Comparison of ENCODE assay signal across 17 mouse cellular contexts in the genomic region with DNA sequence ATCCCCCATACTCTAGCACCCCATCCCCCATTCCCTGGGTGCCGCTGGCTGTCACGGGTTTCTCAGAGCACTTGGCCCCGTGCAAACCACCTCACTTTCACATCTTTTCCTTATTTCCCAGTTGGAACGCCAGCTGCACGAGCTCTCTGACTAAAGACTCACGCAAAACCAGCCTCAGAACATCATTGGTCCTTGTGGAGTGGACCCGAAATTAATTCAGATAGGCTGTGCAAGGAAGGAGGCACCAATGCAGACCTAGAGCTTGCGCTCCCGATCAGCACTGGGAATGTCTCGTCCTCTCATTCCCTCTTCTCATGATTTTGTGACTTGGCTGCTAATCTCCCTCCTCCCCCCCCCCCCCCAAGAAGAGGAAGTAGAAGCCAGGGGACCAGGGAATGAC. TPM values are rescaled to one million over a fixed set of nuclear protein-coding genes. Genes with fewer than 3 reads are reported as not detected.
DNase-seq lines count a peak whose midpoint lies in the region; ATAC-seq and TF ChIP-seq lines count a peak whose summit lies in the region.
"Had no signal": no experiment of that assay in that cellular context is flagged by ENCODE, and none has a peak within 500 bp of the region (broad histone marks: within the 10 kb centered on the region; RNA-seq: fewer than 3 reads in every experiment).

No protein-coding gene starts in this region.

- DNase-seq in frontal cortex, postnatal 14 days (ENCODE audit: low spot score in 2 of 2): no peak
- peak; percentile 39 for DNase-seq in midbrain, embryonic 11.5 days (ENCODE audit: low spot score, missing footprints)
- no peak for DNase-seq in midbrain, postnatal 0 days (ENCODE audit: low spot score)
- DNase-seq: B cell, adult 2 months; cerebellum, adult 11 months; cerebellum, adult 18-20 months; cerebellum, adult 9-10 months; forebrain, postnatal 0 days had no signal

- no peak overlapping the region for H3K4me3 ChIP-seq in midbrain, embryonic 11.5 days (ENCODE audit: low read depth, low read length)
- H3K4me3 ChIP-seq in midbrain, postnatal 0 days (ENCODE audit: low read depth, low read length): no peak overlapping the region
- no peak overlapping the region for H3K4me3 ChIP-seq in olfactory bulb, adult 2 months (ENCODE audit: insufficient read depth, low read depth, low read length)
- H3K4me3 ChIP-seq in intestine, postnatal 0 days (ENCODE audit: low read depth, low read length): no peak overlapping the region
- H3K4me3 ChIP-seq: embryonic facial prominence, embryonic 10.5 days; embryonic facial prominence, embryonic 12.5 days; forebrain, embryonic 13.5 days; forebrain, embryonic 15.5 days had no signal

- H3K9me3 ChIP-seq in midbrain, embryonic 11.5 days (ENCODE audit: control insufficient read depth, low read length): no peaks in the 10 kb centered on the region
- no peaks in the 10 kb centered on the region for H3K9me3 ChIP-seq in midbrain, postnatal 0 days (ENCODE audit: low read length)
- H3K9me3 ChIP-seq in intestine, postnatal 0 days (ENCODE audit: control insufficient read depth): no peaks in the 10 kb centered on the region; the same call in 1 of the 2 replicates
- H3K9me3 ChIP-seq: embryonic facial prominence, embryonic 12.5 days; forebrain, embryonic 13.5 days; forebrain, embryonic 15.5 days had no signal

- no peak overlapping the region for H3K4me2 ChIP-seq in midbrain, embryonic 11.5 days
- no peak overlapping the region for H3K4me2 ChIP-seq in midbrain, postnatal 0 days (ENCODE audit: low read depth, low read length, poor library complexity, severe bottlenecking)
- no peak overlapping the region for H3K4me2 ChIP-seq in intestine, postnatal 0 days (replicated peaks; ENCODE audit: low read depth)
- H3K4me2 ChIP-seq: embryonic facial prominence, embryonic 12.5 days; forebrain, embryonic 13.5 days; forebrain, embryonic 15.5 days had no signal

- WGBS in midbrain, embryonic 11.5 days: 84% methylated on average over 10 of the region's 10 CpGs
- 84% methylated on average over 10 of the region's 10 CpGs for WGBS in midbrain, postnatal 0 days
- WGBS in olfactory bulb, adult 2 months: 54% methylated on average over 10 of the region's 10 CpGs
- WGBS in intestine, postnatal 0 days: 79% methylated on average over 10 of the region's 10 CpGs

- no peak overlapping the region for H3K27ac ChIP-seq in midbrain, embryonic 11.5 days (ENCODE audit: low read depth, low read length)
- H3K27ac ChIP-seq in midbrain, postnatal 0 days (ENCODE audit: low read depth, low read length): no peak overlapping the region
- peak overlapping the region; percentile 20; the same call in 1 of the 2 replicates for H3K27ac ChIP-seq in olfactory bulb, adult 2 months (ENCODE audit: insufficient read depth, low read depth, low read length)
- no peak overlapping the region for H3K27ac ChIP-seq in intestine, postnatal 0 days (ENCODE audit: low read depth, low read length)
- H3K27ac ChIP-seq: embryonic facial prominence, embryonic 10.5 days; embryonic facial prominence, embryonic 12.5 days; forebrain, embryonic 13.5 days; forebrain, embryonic 15.5 days had no signal

- TF ChIP-seq POLR2A in olfactory bulb, adult 2 months (IDR thresholded peaks at IDR 0.05; ENCODE audit: insufficient read depth, low read depth, low read length): no peak

- H3K27me3 ChIP-seq in midbrain, embryonic 11.5 days (ENCODE audit: control insufficient read depth, insufficient read depth, low read length): no peaks in the 10 kb centered on the region
- no peaks in the 10 kb centered on the region for H3K27me3 ChIP-seq in midbrain, postnatal 0 days (ENCODE audit: insufficient read depth, low read length)
- no peaks in the 10 kb centered on the region for H3K27me3 ChIP-seq in intestine, postnatal 0 days (replicated peaks; ENCODE audit: control insufficient read depth, insufficient read depth, low read length)
- H3K27me3 ChIP-seq: embryonic facial prominence, embryonic 12.5 days; forebrain, embryonic 13.5 days; forebrain, embryonic 15.5 days had no signal

- TF ChIP-seq CTCF in midbrain, postnatal 0 days (IDR thresholded peaks at IDR 0.05): no peak
- TF ChIP-seq CTCF in olfactory bulb, adult 2 months (IDR thresholded peaks at IDR 0.05; ENCODE audit: insufficient read depth, low read depth, low read length): no peak
- no peak for TF ChIP-seq CTCF in intestine, postnatal 0 days (IDR thresholded peaks at IDR 0.05; ENCODE audit: low read depth)

- H3K9ac ChIP-seq in midbrain, embryonic 11.5 days (ENCODE audit: low read length): no peak overlapping the region
- H3K9ac ChIP-seq in midbrain, postnatal 0 days (replicated peaks; ENCODE audit: low read length, poor library complexity, severe bottlenecking): no peak overlapping the region
- no peak overlapping the region for H3K9ac ChIP-seq in intestine, postnatal 0 days (ENCODE audit: low read depth, low read length)
- H3K9ac ChIP-seq: embryonic facial prominence, embryonic 12.5 days; forebrain, embryonic 13.5 days; forebrain, embryonic 15.5 days; forebrain, postnatal 0 days had no signal

- ATAC-seq in frontal cortex, adult (ENCODE audit: low TSS enrichment): peak; percentile 68
- ATAC-seq in midbrain, embryonic 11.5 days (ENCODE audit: low FRiP score): no peak
- no peak for ATAC-seq in midbrain, postnatal 0 days (ENCODE audit: low FRiP score)
- no peak for ATAC-seq in intestine, postnatal 0 days
- ATAC-seq: forebrain, embryonic 13.5 days; forebrain, embryonic 15.5 days; forebrain, postnatal 0 days had no signal

- H3K36me3 ChIP-seq in midbrain, embryonic 11.5 days (ENCODE audit: control insufficient read depth, insufficient read depth, low read length): no peaks in the 10 kb centered on the region
- H3K36me3 ChIP-seq in midbrain, postnatal 0 days (ENCODE audit: insufficient read depth, low read length): no peaks in the 10 kb centered on the region
- no peaks in the 10 kb centered on the region for H3K36me3 ChIP-seq in intestine, postnatal 0 days (ENCODE audit: control insufficient read depth, insufficient read depth)
- H3K36me3 ChIP-seq: embryonic facial prominence, embryonic 10.5 days; embryonic facial prominence, embryonic 12.5 days; forebrain, embryonic 15.5 days had no signal

- no peaks in the 10 kb centered on the region for H3K4me1 ChIP-seq in midbrain, embryonic 11.5 days (ENCODE audit: control insufficient read depth, insufficient read depth, low read length)
- H3K4me1 ChIP-seq in midbrain, postnatal 0 days (ENCODE audit: insufficient read depth, low read length): no peaks in the 10 kb centered on the region
- peaks cover 28% of the 10 kb centered on the region for H3K4me1 ChIP-seq in olfactory bulb, adult 2 months (ENCODE audit: control insufficient read depth, insufficient read depth, low read length)
- H3K4me1 ChIP-seq in intestine, postnatal 0 days (replicated peaks; ENCODE audit: control insufficient read depth, insufficient read depth, low read length): no peaks in the 10 kb centered on the region
- H3K4me1 ChIP-seq: embryonic facial prominence, embryonic 10.5 days; embryonic facial prominence, embryonic 12.5 days; forebrain, embryonic 13.5 days; forebrain, embryonic 15.5 days had no signal

RNA-seq across cellular contexts. Expression of gene Hrh2, which starts 20.6 kb away (rescaled TPM):
- 0.07 TPM in 1 of 2 replicates, not detected in the other for polyA plus RNA-seq in midbrain, embryonic 11.5 days (2014; fragmentation: Nextera tagmentation; extraction: Ambion mirVana)
- 2.0 and 2.3 TPM in 2 replicates for total RNA-seq in midbrain, postnatal 0 days (2014; rRNA removed)
- 1.2 and 1.5 TPM in 2 replicates for polyA plus RNA-seq in midbrain, postnatal 0 days (2015; fragmentation: Nextera tagmentation; extraction: Ambion mirVana)
- polyA plus RNA-seq in olfactory bulb, adult 2 months (2012; ENCODE audit: insufficient read depth, insufficient read length, low replicate concordance, missing spikeins): not detected in 2 replicates
- 0.04 and 0.05 TPM in 2 replicates for polyA plus RNA-seq in intestine, postnatal 0 days (2015; fragmentation: Nextera tagmentation; extraction: Ambion mirVana)
- total RNA-seq: MEL had no signal
- polyA plus RNA-seq: embryonic facial prominence, embryonic 10.5 days; forebrain, embryonic 11.5 days had no signal

Comparison
In these comparisons a context has a peak if more than half of its experiments do, and no peak if none do; other contexts are left out.
1. RNA of gene Hrh2, which starts 20.6 kb away (polyA plus RNA-seq): not detected in olfactory bulb, adult 2 months; 1.2 to 1.5 TPM in midbrain, postnatal 0 days, 0.04 to 0.05 TPM in intestine, postnatal 0 days and 0.07 TPM in midbrain, embryonic 11.5 days; every median in the first group is over 10 times any median in the second.